Mouse (Mus musculus) G1E (cell line): Measurements from ENCODE around the gene Mtnr1a.

ENCODE experiments used
- CTCF ChIP-seq: IDR thresholded peaks from 2 replicates; pipeline ENCODE4 v1.5.1; 2012; ENCODE audit warnings: low read depth, low read length, inconsistent platforms, mixed read lengths
- GATA1 ChIP-seq: IDR thresholded peaks from 2 replicates; pipeline ENCODE4 v1.6.1; 2012; ENCODE audit warnings: borderline replicate concordance, low read length, inconsistent platforms, mixed read lengths
- GATA2 ChIP-seq: IDR thresholded peaks from 2 replicates; pipeline ENCODE4 v1.6.1; 2012; ENCODE audit warnings: low read depth, low read length, inconsistent platforms, borderline replicate concordance

DNA sequence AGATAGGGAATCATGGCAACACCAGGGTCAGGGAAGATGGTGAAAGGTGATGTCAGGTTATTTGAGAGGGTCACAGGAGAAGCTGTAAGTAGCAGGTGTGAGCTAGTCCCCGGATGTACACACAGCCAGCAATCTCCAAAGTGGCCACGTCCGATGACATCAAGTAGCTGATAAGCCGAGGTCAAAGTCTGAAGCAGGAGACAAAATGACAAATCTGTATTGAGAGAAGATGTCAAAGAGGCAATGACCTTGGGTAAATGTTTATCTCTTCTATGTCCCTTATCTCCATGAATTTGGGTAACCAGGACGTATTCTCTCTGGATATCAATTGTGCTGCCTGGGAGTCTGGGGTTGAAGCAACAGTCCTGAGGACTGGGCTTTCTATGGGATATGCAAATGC lies 42.9 kb downstream of the Mtnr1a start:
- TF ChIP-seq CTCF: no peak
- no peak for TF ChIP-seq GATA2
- no peak for TF ChIP-seq GATA1
